Mouse (Mus musculus) ovary, postnatal 14 days (tissue): ENCODE measurements around the gene 0610012G03Rik.
"Not testable (repeated sequence)": the region's sequence is repeated elsewhere in the genome, so short reads cannot be mapped to it uniquely, and the experiment has no call there.

ENCODE experiments used
- DNase-seq: peaks from one replicate; pipeline ENCODE4 v3.0.0; 2022; ENCODE audit warnings: low spot score

The 0610012G03Rik gene

GRCm38 (mm10) chr16:31948345-31948774 is at the start of gene 0610012G03Rik, which contains the start of gene Ncbp2:
Gene 0610012G03Rik (minus strand): TSS chr16:31948494.
Gene Ncbp2 (plus strand): TSS chr16:31948513.
- peak; percentile 94 for DNase-seq

- no peak for DNase-seq
These were observed 48.1 kb upstream of the 0610012G03Rik start for GRCm38 (mm10) chr16:31996371-31996770.

GRCm38 (mm10) chr16:31993946-31994345 is 45.7 kb upstream of the 0610012G03Rik start:
- no peak for DNase-seq

- no peak for DNase-seq
These were observed 44.9 kb upstream of the 0610012G03Rik start for GRCm38 (mm10) chr16:31993195-31993594.

GRCm38 (mm10) chr16:31992039-31992438 is 43.7 kb upstream of the 0610012G03Rik start:
- DNase-seq = no peak

GRCm38 (mm10) chr16:31980946-31981345 is 32.7 kb upstream of the 0610012G03Rik start:
- DNase-seq = no peak

- DNase-seq = no peak
These were observed 31.2 kb upstream of the 0610012G03Rik start for GRCm38 (mm10) chr16:31979501-31979900.

- DNase-seq = no peak
These were observed 27.0 kb upstream of the 0610012G03Rik start for GRCm38 (mm10) chr16:31975258-31975657.

- DNase-seq = no peak
These were observed 14.9 kb upstream of the 0610012G03Rik start for GRCm38 (mm10) chr16:31963224-31963623.

- DNase-seq = no peak
These were observed 385 bp downstream of the 0610012G03Rik start for GRCm38 (mm10) chr16:31947901-31948316.

GRCm38 (mm10) chr16:31947333-31947732 is 961 bp downstream of the 0610012G03Rik start:
- DNase-seq = no peak

GRCm38 (mm10) chr16:31945986-31946385 is 2.3 kb downstream of the 0610012G03Rik start:
- not testable (repeated sequence) for DNase-seq

- no peak for DNase-seq
These were observed 2.9 kb downstream of the 0610012G03Rik start for GRCm38 (mm10) chr16:31945372-31945771.

GRCm38 (mm10) chr16:31944698-31945255 is 3.5 kb downstream of the 0610012G03Rik start:
- no peak for DNase-seq

GRCm38 (mm10) chr16:31943980-31944379 is 4.3 kb downstream of the 0610012G03Rik start:
- peak; percentile 55 for DNase-seq

GRCm38 (mm10) chr16:31940586-31940985 is 7.7 kb downstream of the 0610012G03Rik start:
- DNase-seq = no peak

- no peak for DNase-seq
These were observed 9.4 kb downstream of the 0610012G03Rik start for GRCm38 (mm10) chr16:31938856-31939255.

GRCm38 (mm10) chr16:31936568-31936967 is 11.7 kb downstream of the 0610012G03Rik start:
- DNase-seq = no peak

GRCm38 (mm10) chr16:31935091-31935979 is 13.0 kb downstream of the 0610012G03Rik start:
- no peak for DNase-seq

- no peak for DNase-seq
These were observed 13.7 kb downstream of the 0610012G03Rik start for GRCm38 (mm10) chr16:31934550-31935010.

- no peak for DNase-seq
These were observed 14.3 kb downstream of the 0610012G03Rik start, which contains the start of gene Pigz for GRCm38 (mm10) chr16:31933751-31934549. Gene Pigz (plus strand): TSS chr16:31933851.
